Mouse (Mus musculus) cerebellum, adult (tissue): ENCODE results near the gene Gfi1.

Experiments
- ATAC-seq: cut with Nextera tagmentation; 2 replicates; pipeline ENCODE4 v1.9.2; 2017; ENCODE audit warnings: mild to moderate bottlenecking, moderate library complexity, mixed read lengths; ENCODE audit not compliant: insufficient number of reproducible peaks, low FRiP score, low TSS enrichment

Gfi1 gene

DNA sequence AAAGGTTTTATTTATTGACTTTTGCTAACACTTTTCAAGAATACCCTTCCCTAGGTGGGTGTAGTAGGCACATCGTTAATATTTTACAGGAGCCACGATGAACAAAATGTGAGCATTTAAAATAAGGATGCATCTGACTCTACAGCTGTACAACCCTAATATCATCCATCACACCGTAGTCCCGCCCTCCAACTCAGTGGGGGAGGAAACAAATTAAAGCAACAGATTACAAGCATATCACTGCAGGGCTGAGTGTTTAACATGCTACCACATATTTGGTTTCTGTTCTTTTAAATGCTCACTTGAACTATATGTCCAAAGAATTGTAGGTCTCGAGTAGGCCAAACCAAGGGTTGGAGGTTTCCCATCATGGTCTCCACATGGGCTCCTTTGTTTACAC is 38.7 kb downstream of the Gfi1 start:
- ATAC-seq: no peak

DNA sequence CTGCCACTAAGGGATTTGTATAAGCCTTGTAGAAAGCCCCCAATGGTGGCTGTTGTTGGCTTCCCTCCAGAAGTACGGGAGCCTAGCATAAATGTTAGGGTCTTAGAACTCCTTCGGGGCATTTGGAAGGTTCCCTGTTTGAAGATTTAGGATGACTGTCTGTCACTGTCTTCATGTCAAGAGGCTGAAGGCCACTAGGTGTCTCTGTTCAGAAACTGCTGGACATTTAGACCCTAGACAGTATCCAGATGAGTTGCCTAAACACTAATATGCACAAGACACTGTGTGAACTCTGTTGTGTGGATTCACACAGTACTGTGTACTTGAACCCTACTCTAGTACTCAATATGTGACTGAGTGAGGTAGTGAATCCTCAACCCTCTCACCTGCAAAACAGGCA is 41.5 kb downstream of the Gfi1 start:
- no peak for ATAC-seq

DNA sequence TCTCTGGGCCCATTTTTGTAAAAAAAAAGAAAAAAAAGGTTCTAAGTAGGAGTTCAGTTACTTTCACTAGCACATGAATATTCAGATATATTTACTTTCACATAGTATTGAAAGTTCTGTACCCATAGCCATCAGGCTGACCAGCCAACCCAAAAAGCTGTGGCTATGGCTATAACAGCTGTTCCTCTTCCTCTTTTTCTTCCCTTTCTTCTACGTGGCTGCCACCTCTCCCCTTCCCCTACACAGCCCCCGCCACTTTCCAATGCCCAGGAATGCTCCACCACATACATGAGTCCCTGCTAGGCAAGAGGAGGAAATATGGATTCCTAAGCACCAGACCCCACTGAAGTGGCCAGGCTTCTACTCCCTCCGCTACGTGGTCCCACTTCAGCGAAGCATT is 44.5 kb downstream of the Gfi1 start:
- no peak for ATAC-seq

DNA sequence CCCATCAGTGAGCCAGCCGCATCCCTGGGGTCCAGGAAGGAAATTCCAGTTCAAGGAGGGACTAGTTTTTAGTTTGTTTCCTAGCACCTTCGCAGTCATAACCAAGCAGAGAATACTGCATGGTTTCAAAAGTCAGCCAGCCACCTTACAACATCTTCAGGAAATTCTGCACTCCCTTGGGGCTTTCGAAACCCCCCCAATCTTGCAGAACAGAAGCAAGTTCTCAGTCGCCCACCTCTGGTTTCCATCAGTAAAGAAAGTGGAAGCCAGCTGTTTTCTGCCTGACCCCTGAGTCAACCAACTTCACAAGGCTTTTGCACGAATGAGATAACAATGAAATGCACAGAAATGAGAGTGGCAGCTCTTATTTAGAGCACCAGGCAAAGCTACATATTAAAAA is 47.4 kb downstream of the Gfi1 start:
- ATAC-seq: no peak
